Mouse (Mus musculus) kidney, postnatal 0 days (tissue): ENCODE results near the gene Hoxb9. TPM values are rescaled to one million over a fixed set of nuclear protein-coding genes. Genes with fewer than 3 reads are reported as not detected.
A peak's percentile ranks its signal among the peaks of the same experiment; 100 is the strongest.

Experiments
- ATAC-seq: fragments of 200-750 bp; cut with Nextera tagmentation; replicated peaks from 2 replicates; pipeline ENCODE4 v1.8.0; 2017; ENCODE audit warnings: low read depth, moderate number of reproducible peaks, moderate TSS enrichment, moderate library complexity; ENCODE audit not compliant: low FRiP score
- DNase-seq: peaks from one replicate; pipeline ENCODE4 v3.0.0-alpha.2; 2016; ENCODE audit warnings: low spot score
- H3K27ac ChIP-seq: fragments of 300-500 bp; sonication (generic); 2 replicates; pipeline ENCODE4 v1.5.1; 2014; ENCODE audit warnings: mild to moderate bottlenecking
- H3K27me3 ChIP-seq: fragments of 300-500 bp; sonication (generic); 2 replicates; pipeline ENCODE4 v1.6.1; 2014; ENCODE audit warnings: low read length, mixed read lengths; ENCODE audit not compliant: insufficient read depth
- H3K36me3 ChIP-seq: fragments of 300-500 bp; sonication (generic); 2 replicates; pipeline ENCODE4 v1.6.1; 2014; ENCODE audit warnings: low read length, mixed read lengths; ENCODE audit not compliant: insufficient read depth
- H3K4me1 ChIP-seq: fragments of 300-500 bp; sonication (generic); replicated peaks from 2 replicates; pipeline ENCODE4 v1.6.1; 2014; ENCODE audit warnings: antibody characterized with exemption, low read length, mixed read lengths; ENCODE audit not compliant: insufficient read depth
- H3K4me2 ChIP-seq: fragments of 300-500 bp; sonication (generic); 2 replicates; pipeline ENCODE4 v1.6.1; 2014; ENCODE audit warnings: mild to moderate bottlenecking, low read length, moderate library complexity, mixed read lengths
- H3K4me3 ChIP-seq: fragments of 300-500 bp; sonication (generic); replicated peaks from 2 replicates; pipeline ENCODE4 v1.5.1; 2014; ENCODE audit warnings: low read depth, low read length
- H3K9ac ChIP-seq: fragments of 300-500 bp; sonication (generic); 2 replicates; pipeline ENCODE4 v1.6.1; 2014; ENCODE audit warnings: low read depth, low read length
- H3K9me3 ChIP-seq: fragments of 300-500 bp; sonication (generic); replicated peaks from 2 replicates; pipeline ENCODE4 v1.6.1; 2016; ENCODE audit warnings: low read length, inconsistent platforms, mixed read lengths
- CTCF ChIP-seq: IDR thresholded peaks from 2 replicates; pipeline ENCODE4 v1.5.1; 2016; ENCODE audit warnings: antibody characterized with exemption, low read depth, mild to moderate bottlenecking, moderate library complexity
- WGBS: fragments of 180-500 bp; shearing (Covaris S2); extraction: QIAGEN DNeasy Blood & Tissue Kit; methylation state at CpG from one replicate; pipeline ENCODE4 v1.1.7; 2014; 5-methylcytosine and 5-hydroxymethylcytosine counted together
- polyA plus RNA-seq: library from polyadenylated mRNA; unstranded; fragments of >200 nt; fragmentation: Nextera tagmentation; extraction: Ambion mirVana; gene quantifications from 2 replicates; pipeline ENCODE4 v1.2.1, GENCODE M21; 2015

Gene Hoxb9
- polyA plus RNA-seq, 1 experiment from 2014 or later, result 23.1 TPM

DNA sequence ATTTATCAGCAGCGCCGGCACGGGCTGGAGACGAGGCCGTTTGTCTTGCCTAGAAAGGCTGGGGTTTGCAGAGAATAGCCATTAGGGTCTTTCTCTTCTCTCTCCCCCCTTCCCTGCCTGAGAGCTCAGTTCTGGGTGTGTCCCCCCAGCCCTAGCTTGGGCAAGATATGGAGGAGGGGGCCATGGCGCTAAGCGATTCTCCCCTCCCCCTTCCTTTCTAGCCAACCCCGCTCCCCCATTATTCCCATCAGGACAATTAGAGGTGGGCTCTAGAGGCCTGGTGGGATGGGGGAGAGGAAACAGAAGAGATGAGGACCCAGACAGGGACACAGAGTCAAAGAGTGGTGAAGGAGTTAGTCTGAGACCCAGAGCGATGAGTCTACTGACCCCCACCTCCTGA, 16.2 kb downstream of the Hoxb9 start:
- no peak for ATAC-seq
- peaks cover 22% of the 10 kb centered on the region; the same call in 1 of the 2 replicates for H3K4me1 ChIP-seq
- TF ChIP-seq CTCF, result no peak

GRCm38 (mm10) chr11:96288455-96289221, 17.4 kb downstream of the Hoxb9 start:
- Histone ChIP-seq H3K27me3 (no peaks in the 10 kb centered on the region), H3K4me3 (peak overlapping the region; percentile 84), H3K36me3 (no peaks in the 10 kb centered on the region), H3K9me3 (no peaks in the 10 kb centered on the region), H3K27ac (peak overlapping the region; percentile 99), H3K4me2 (peak overlapping the region; percentile 96), H3K9ac (peak overlapping the region; percentile 98), H3K4me1 (peaks cover 22% of the 10 kb centered on the region; the same call in 1 of the 2 replicates)
- DNase-seq, result no peak
- WGBS, result 45% methylated on average over 1 of the region's 1 CpGs
- ATAC-seq, result no peak
- TF ChIP-seq CTCF, result no peak

More for the DNA sequence above, 16.2 kb downstream of the Hoxb9 start:
- Histone ChIP-seq H3K9me3 (no peaks in the 10 kb centered on the region), H3K27me3 (no peaks in the 10 kb centered on the region), H3K36me3 (no peaks in the 10 kb centered on the region), H3K4me3 (peak overlapping the region; percentile 84), H3K27ac (peak overlapping the region; percentile 99), H3K9ac (peak overlapping the region; percentile 98), H3K4me2 (peak overlapping the region; percentile 96)
- no peak for DNase-seq
- 4% methylated on average over 9 of the region's 9 CpGs for WGBS

GRCm38 (mm10) chr11:96289293-96289692, 18.0 kb downstream of the Hoxb9 start:
- WGBS, result 27% methylated on average over 21 of the region's 21 CpGs
- Histone ChIP-seq H3K4me2 (peak overlapping the region; percentile 96), H3K27me3 (no peaks in the 10 kb centered on the region), H3K4me3 (peak overlapping the region; percentile 84; the same call in 1 of the 2 replicates), H3K9ac (peak overlapping the region; percentile 98), H3K4me1 (peaks cover 22% of the 10 kb centered on the region; the same call in 1 of the 2 replicates), H3K9me3 (no peaks in the 10 kb centered on the region), H3K27ac (peak overlapping the region; percentile 99), H3K36me3 (no peaks in the 10 kb centered on the region)
- DNase-seq, result no peak
- TF ChIP-seq CTCF, result no peak
- no peak for ATAC-seq

GRCm38 (mm10) chr11:96289837-96290236, 18.6 kb downstream of the Hoxb9 start:
- 35% methylated on average over 6 of the region's 6 CpGs for WGBS
- no peaks in the 10 kb centered on the region for H3K27me3 ChIP-seq
- H3K36me3 ChIP-seq, result no peaks in the 10 kb centered on the region
- ATAC-seq, result no peak
- DNase-seq, result no peak
- no peaks in the 10 kb centered on the region for H3K9me3 ChIP-seq
- peak overlapping the region; percentile 96 for H3K4me2 ChIP-seq
- peak overlapping the region; percentile 98 for H3K9ac ChIP-seq
- 0 out of 2 replicates have a peak overlapping the region, but pooled peaks have one; percentile 84 for H3K4me3 ChIP-seq
- TF ChIP-seq CTCF, result peak; percentile 23; the same call in 1 of the 2 replicates
- H3K4me1 ChIP-seq, result peaks cover 22% of the 10 kb centered on the region; the same call in 1 of the 2 replicates
- peak overlapping the region; percentile 99 for H3K27ac ChIP-seq

DNA sequence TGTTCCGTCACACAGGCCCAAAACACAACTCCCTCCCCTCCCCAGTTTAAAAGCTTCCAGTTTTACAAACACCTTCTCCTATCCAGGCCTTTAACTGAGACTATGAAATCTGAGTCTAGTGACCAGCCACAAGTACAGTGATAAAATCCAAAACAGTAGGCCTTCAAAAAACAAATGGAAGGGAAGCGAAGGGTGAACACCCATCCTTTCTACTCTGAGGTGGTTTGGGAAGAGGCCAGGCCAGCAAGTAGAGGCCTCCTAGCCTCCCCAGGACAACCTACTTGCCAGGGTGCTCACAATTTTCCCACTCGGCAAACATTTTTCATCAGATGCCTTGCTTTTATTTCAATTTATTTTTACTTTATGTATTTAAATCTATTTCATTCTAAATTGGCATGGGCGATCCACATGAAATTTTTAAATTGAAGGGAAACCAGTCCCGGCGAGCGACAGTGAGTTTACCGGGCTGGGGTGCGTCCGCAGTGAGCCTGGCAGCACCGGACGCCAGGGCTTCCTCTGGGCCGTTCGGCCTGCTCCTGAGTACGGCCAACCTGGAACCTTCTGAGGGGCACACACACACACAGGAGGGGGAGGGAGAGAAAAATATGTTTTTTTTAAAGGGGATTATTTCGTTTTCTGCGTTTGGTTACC, 19.6 kb downstream of the Hoxb9 start:
- H3K27me3 ChIP-seq, result no peaks in the 10 kb centered on the region
- H3K27ac ChIP-seq, result peak overlapping the region; percentile 99
- no peaks in the 10 kb centered on the region for H3K36me3 ChIP-seq
- 29% methylated on average over 17 of the region's 17 CpGs for WGBS
- peak overlapping the region; percentile 96 for H3K4me2 ChIP-seq
- no peaks in the 10 kb centered on the region for H3K9me3 ChIP-seq
- H3K9ac ChIP-seq, result peak overlapping the region; percentile 98
- TF ChIP-seq CTCF, result no peak
- ATAC-seq (no peak), DNase-seq (no peak)
- peaks cover 22% of the 10 kb centered on the region; the same call in 1 of the 2 replicates for H3K4me1 ChIP-seq
- peak overlapping the region; percentile 83 for H3K4me3 ChIP-seq
